Mouse (Mus musculus) gastrocnemius, postnatal 10 days (tissue): ENCODE results near the gene Nop10. TPM values are rescaled to one million over a fixed set of nuclear protein-coding genes. Genes with fewer than 3 reads are reported as not detected.

ENCODE experiments used
- total RNA-seq, 2 experiments: library from RNA; stranded (reverse); gene quantifications; 2 replicates each; pipeline ENCODE4 v1.2.3; 2021

The Nop10 gene
- total RNA-seq, 2 experiments from 2014 or later, result 56.0 to 60.4 TPM

Other genes with a start within 250 kb of the Nop10 start
- gene Olfr1310, start 249.2 kb upstream of the Nop10 start, total RNA-seq, result not detected
- gene Olfr1311, start 237.5 kb upstream of the Nop10 start, total RNA-seq, result not detected
- gene Olfr1312, start 211.7 kb upstream of the Nop10 start, total RNA-seq, result not detected
- gene Olfr1313, start 184.1 kb upstream of the Nop10 start, total RNA-seq, result not detected
- not detected for gene Olfr1314, start 165.1 kb upstream of the Nop10 start, total RNA-seq
- gene Olfr1315-ps1, start 146.5 kb upstream of the Nop10 start, total RNA-seq, result not detected
- gene Olfr1316, start 126.9 kb upstream of the Nop10 start, total RNA-seq, result not detected
- gene Olfr1317, start 121.6 kb upstream of the Nop10 start, total RNA-seq, result not detected
- not detected for gene Olfr1318, start 107.7 kb upstream of the Nop10 start, total RNA-seq
- gene Lpcat4, start 22.5 kb upstream of the Nop10 start, total RNA-seq, result 1 to 10 TPM; 3.0 to 5.3 TPM
- gene Nutm1, start 2.6 kb upstream of the Nop10 start, total RNA-seq, result not detected
- gene Slc12a6, start 3.9 kb downstream of the Nop10 start, total RNA-seq, result 10 to 100 TPM; 27.0 to 33.3 TPM
- under 1 TPM in 1 of 2 experiments, not detected in 1; 0.18 TPM for gene Gm21985, start 4.4 kb downstream of the Nop10 start, total RNA-seq
- gene Emc4, start 106.1 kb downstream of the Nop10 start, total RNA-seq, result 10 to 100 TPM; 71.0 to 73.7 TPM
- 1 to 10 TPM; 7.1 to 9.4 TPM for gene Katnbl1, start 117.3 kb downstream of the Nop10 start, total RNA-seq
- gene Emc7, start 193.1 kb downstream of the Nop10 start, total RNA-seq, result 10 to 100 TPM; 14.0 to 15.2 TPM
- gene Chrm5, start 218.8 kb downstream of the Nop10 start, total RNA-seq, result under 1 TPM in 1 of 2 experiments, not detected in 1; 0.16 TPM
- gene Aven, start 231.0 kb downstream of the Nop10 start, total RNA-seq, result 10 to 100 TPM; 17.5 to 22.0 TPM